Mouse (Mus musculus) lung, postnatal 4 days (tissue): ENCODE data around the gene Rbmxl1.

Experiments used
- DNase-seq, 2 experiments: peaks; one replicate each; pipeline ENCODE4 v3.0.0; 2021

Gene Rbmxl1

GRCm38 (mm10) chr8:78489733-78490132 lies 19.0 kb downstream of the Rbmxl1 start:
- no peak for DNase-seq

DNA sequence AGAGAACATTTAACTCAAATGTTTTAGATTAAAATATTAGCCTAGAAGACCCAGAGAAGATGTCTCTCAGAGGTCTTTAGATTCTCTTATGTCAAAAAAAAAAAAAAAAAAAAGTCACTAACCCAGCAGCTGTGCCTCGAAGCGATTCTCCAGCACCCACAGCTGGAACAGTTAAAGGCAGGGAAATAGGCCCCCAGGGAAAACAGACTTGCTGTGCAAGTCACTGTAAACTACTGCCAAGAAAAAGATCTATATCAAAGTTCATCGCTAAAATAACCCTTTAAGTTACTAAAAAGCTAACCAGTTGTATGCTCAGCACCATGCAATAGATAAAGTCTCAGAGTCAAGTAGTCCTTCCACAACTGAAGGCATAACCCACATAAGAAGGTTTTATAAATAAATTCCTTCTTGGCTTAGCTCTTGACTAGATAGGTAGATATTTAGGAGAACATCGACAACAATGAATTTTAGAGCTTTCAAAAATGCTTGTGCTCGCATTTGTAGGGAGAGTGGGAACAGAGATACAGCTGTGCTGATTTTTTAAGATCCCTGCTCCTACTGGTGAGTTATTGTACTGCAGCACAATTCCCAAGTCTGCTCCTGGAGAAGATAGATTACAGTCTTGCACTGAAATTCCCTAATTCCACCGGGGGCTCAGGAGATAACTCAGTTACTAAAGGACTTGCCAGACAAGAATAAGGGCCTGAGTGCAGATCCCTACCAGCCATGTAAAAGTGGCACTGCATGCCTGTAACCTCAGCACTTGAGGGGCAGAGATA lies 31.5 kb downstream of the Rbmxl1 start:
- DNase-seq: no peak

GRCm38 (mm10) chr8:78467889-78468288 lies 40.8 kb downstream of the Rbmxl1 start:
- DNase-seq: no peak

DNA sequence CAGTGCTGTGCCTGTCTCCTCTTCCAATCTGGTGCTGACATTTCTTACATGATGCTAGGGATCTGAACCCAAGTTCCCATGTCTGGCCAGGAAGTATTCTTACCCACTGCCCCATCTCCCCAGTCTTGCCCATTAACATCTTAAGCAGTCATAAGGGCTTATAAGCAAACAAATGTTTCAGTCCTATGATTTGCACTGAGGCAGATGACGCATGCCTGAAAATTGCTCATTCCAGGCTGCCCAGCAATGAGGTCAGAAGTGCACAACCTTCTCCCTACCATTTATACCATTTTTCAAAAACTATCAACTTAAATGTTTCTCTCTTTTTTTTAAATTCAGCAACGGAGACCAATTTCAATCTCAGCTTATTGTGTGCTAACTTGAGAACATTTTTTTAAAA lies 44.8 kb downstream of the Rbmxl1 start:
- no peak for DNase-seq

DNA sequence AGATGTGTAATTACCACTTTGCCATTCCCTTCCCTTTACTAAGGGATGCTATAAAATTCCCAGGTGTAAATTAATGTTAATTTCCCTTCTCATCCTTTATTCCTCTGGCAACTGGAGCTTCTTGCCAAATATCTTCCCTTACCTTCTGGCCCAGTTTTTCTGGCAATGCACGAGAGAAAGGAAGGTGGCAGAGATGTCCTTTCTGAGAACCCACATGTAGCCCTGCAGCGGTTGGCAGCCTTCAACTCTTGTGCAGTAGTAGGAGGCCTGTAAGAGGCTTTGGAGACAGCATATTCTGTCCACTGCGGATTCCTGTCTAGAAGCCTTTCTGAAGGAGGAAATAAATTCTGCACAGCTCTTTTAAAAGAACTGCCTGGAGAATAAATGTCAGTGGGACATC lies 52.3 kb downstream of the Rbmxl1 start:
- DNase-seq: no peak
